Mouse (Mus musculus): ENCODE measurements around the gene Tspan15.

DNA sequence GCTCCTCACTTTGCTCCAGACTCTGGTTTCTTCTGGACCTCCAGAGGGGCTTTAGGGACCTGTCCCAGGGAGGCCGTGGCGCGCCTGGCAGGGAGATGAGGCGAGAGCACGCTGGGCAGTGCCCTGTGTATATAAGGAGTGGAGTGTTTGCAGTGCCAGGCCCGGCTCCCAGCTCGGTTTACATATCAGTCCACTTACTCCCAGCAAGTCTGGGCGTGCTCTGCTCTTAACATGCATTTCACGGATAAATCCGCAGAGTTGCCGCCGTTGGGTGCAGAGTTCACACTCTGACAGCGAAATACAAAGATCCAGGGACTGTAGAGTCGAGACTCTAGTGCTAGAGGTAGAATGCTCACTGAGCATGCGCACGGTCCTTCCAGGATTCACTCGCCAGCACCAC lies 8.3 kb downstream of the Tspan15 start:
- no peak for TF ChIP-seq POLR2A (IDR thresholded peaks at IDR 0.05; ENCODE audit: borderline replicate concordance, low read depth, low read length)
- no peak for TF ChIP-seq CTCF (IDR thresholded peaks at IDR 0.05; ENCODE audit: low read depth, low read length)

Measured in bone marrow macrophage, adult 2 months (primary cell).